Comparison of ENCODE assay signal across 8 mouse cellular contexts in the genomic region with DNA sequence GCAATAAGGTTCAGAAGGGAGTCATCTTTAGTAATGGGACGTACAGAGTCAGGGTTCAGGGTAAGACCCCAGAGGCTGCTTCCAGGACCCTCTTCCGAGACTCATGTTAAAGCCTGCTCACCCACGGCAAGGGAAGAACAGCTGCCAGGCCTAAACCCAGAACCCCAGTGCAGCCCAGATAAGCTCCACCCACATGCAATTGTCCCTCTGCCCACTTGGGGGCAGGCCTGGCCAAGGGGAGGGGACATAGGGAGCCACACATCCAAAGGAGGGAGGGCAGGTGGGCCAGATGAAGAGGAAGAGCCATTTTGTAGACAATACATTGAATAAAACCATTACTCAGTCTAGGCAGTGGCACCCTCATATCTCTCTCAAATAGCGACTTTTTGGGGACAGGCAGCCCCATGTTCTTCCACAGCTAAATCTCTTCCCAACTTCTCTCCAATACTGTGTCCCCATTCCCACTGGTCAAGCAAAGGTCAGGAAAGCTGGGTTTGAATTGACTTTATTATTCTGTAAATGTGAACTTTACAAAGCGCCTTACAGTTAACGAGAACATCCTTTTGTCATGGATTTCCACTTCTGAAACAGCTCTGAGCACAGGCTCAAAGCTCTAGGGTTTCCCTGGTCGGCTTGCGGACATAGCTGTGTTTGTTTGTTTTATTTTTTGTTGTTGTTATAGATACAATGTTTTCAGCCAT. TPM values are rescaled to one million over a fixed set of nuclear protein-coding genes. Genes with fewer than 3 reads are reported as not detected.
A peak's percentile ranks its signal among the peaks of the same experiment; 100 is the strongest.
DNase-seq lines count a peak whose midpoint lies in the region; ATAC-seq and TF ChIP-seq lines count a peak whose summit lies in the region.

No protein-coding gene starts in this region.

- no peak overlapping the region for H3K4me2 ChIP-seq in lung, postnatal 0 days (replicated peaks; ENCODE audit: low read depth, low read length)

- no peak overlapping the region for H3K27ac ChIP-seq in lung, postnatal 0 days (ENCODE audit: low read length)

- TF ChIP-seq CTCF in E14TG2a.4 (conservative IDR thresholded peaks at IDR 0.05; ENCODE audit: low read length): peak; percentile 87
- TF ChIP-seq CTCF in brain, embryonic 14.5 days (IDR thresholded peaks at IDR 0.05; ENCODE audit: borderline replicate concordance, extremely low read depth, insufficient read depth, insufficient read length): peak; percentile 83
- peak; percentile 95 for TF ChIP-seq CTCF in lung, postnatal 0 days (IDR thresholded peaks at IDR 0.05)

- no peaks in the 10 kb centered on the region for H3K36me3 ChIP-seq in E14TG2a.4 (ENCODE audit: insufficient read depth, low read length)
- H3K36me3 ChIP-seq in lung, postnatal 0 days (ENCODE audit: insufficient read depth, low read length): no peaks in the 10 kb centered on the region

- TF ChIP-seq POLR2A in brain, embryonic 14.5 days (IDR thresholded peaks at IDR 0.05; ENCODE audit: borderline replicate concordance, extremely low read depth, insufficient read depth, insufficient read length, poor library complexity, severe bottlenecking): no peak

- peak; percentile 84 for ATAC-seq in lung, postnatal 0 days

- 45% methylated on average over 8 of the region's 8 CpGs for WGBS in large intestine, adult 2 months
- WGBS in lung, postnatal 0 days: 42% methylated on average over 8 of the region's 8 CpGs

- H3K4me3 ChIP-seq in E14TG2a.4 (replicated peaks; ENCODE audit: low read length): peak overlapping the region; percentile 32; the same call in 1 of the 2 replicates
- H3K4me3 ChIP-seq in lung, postnatal 0 days (ENCODE audit: low read depth, low read length): no peak overlapping the region

- peak; percentile 85 for DNase-seq in brain, embryonic 14.5 days (ENCODE audit: low read depth)
- DNase-seq in fibroblast of lung, adult 2 months (ENCODE audit: low read depth): peak; percentile 43
- peak; percentile 14 for DNase-seq in heart, postnatal 25 days (ENCODE audit: low spot score)
- peak; percentile 35 for DNase-seq in large intestine, adult 2 months (ENCODE audit: low read depth, low spot score)
- DNase-seq in lung, postnatal 0 days (ENCODE audit: low spot score): peak; percentile 85
- DNase-seq in ovary, postnatal 10 days (ENCODE audit: low spot score): peak; percentile 34
- peak; percentile 59 for DNase-seq in thymus, postnatal 14 days

- H3K9ac ChIP-seq in lung, postnatal 0 days (replicated peaks; ENCODE audit: low read depth): no peak overlapping the region

- H3K4me1 ChIP-seq in E14TG2a.4 (replicated peaks; ENCODE audit: low read depth, low read length): peaks cover 70% of the 10 kb centered on the region
- H3K4me1 ChIP-seq in lung, postnatal 0 days (ENCODE audit: insufficient read depth, low read depth, low read length): no peaks in the 10 kb centered on the region

- intact Hi-C loops in heart, postnatal 25 days (cut with DNase I): loop anchor here (1.0 to 10.0 kb wide), 2 partner anchors 87 to 220 kb away; no protein-coding TSS in a partner anchor

- no peaks in the 10 kb centered on the region for H3K9me3 ChIP-seq in E14TG2a.4 (ENCODE audit: low read length)
- H3K9me3 ChIP-seq in lung, postnatal 0 days (ENCODE audit: low read length): no peaks in the 10 kb centered on the region

- H3K27me3 ChIP-seq in E14TG2a.4 (ENCODE audit: insufficient read depth, low read length): peaks cover 5% of the 10 kb centered on the region
- no peaks in the 10 kb centered on the region for H3K27me3 ChIP-seq in lung, postnatal 0 days (replicated peaks; ENCODE audit: insufficient read depth, low read length)

- no peak for TF ChIP-seq EP300 in lung, postnatal 0 days (IDR thresholded peaks at IDR 0.05)

RNA-seq across cellular contexts. Expression of a gene that starts 33.6 kb away (rescaled TPM):
- polyA plus RNA-seq in brain, embryonic 14.5 days (2012; rRNA removed): 95.7 and 96.3 TPM in 2 replicates
- total RNA-seq in heart, postnatal 25 days (2021): 10 to 100 TPM; 90.4 to 92.4 TPM
- 43.6 and 51.5 TPM in 2 replicates for polyA plus RNA-seq in large intestine, adult 2 months (2012; rRNA removed)
- 39.2 and 40.6 TPM in 2 replicates for polyA plus RNA-seq in lung, postnatal 0 days (2015; fragmentation: Nextera tagmentation; extraction: Ambion mirVana)

Comparison
In these comparisons a context has a peak if more than half of its experiments do, and no peak if none do; other contexts are left out.
1. DNase-seq: peak in every context shown above with its lines; median percentile 85 in brain, embryonic 14.5 days; 85 in lung, postnatal 0 days; 59 in thymus, postnatal 14 days; 43 in fibroblast of lung, adult 2 months; 35 in large intestine, adult 2 months; 34 in ovary, postnatal 10 days; 14 in heart, postnatal 25 days.